Mouse (Mus musculus): Measurements from ENCODE around the gene Fam189a1. TPM values are rescaled to one million over a fixed set of nuclear protein-coding genes. Genes with fewer than 3 reads are reported as not detected.

Gene Fam189a1
- total and polyA plus RNA-seq, 3 experiments: 0.10 TPM; not detected in 2

GRCm38 (mm10) chr7:65202719-65203118 is 46.3 kb upstream of the Fam189a1 start:
- H3K36me3 ChIP-seq (replicated peaks in 1 of 2; ENCODE audit: control insufficient read depth in 1 of 2, insufficient read depth in 1 of 2, low read length in 1 of 2): no peaks in the 10 kb centered on the region
- TF ChIP-seq MYC (IDR thresholded peaks at IDR 0.05; ENCODE audit: low read depth, low read length) (no peak), CHD1 (IDR thresholded peaks at IDR 0.05; ENCODE audit: low read depth, low read length) (no peak), ZMIZ1 (IDR thresholded peaks at IDR 0.05; ENCODE audit: low read depth, low read length) (no peak), ELF1 (IDR thresholded peaks at IDR 0.05; ENCODE audit: low read depth, low read length) (no peak), USF2 (conservative IDR thresholded peaks at IDR 0.05; ENCODE audit: low read depth, low read length) (no peak), CHD2 (IDR thresholded peaks at IDR 0.05; ENCODE audit: low read length) (no peak), NRF1 (IDR thresholded peaks at IDR 0.05; ENCODE audit: low read depth, low read length) (no peak), IRF4 (IDR thresholded peaks at IDR 0.05; ENCODE audit: low read depth, low read length) (no peak), ZNF384 (IDR thresholded peaks at IDR 0.05; ENCODE audit: low read depth, low read length) (no peak), GABPA (IDR thresholded peaks at IDR 0.05; ENCODE audit: insufficient replicate concordance, low read depth, low read length) (no peak)
- H3K27ac ChIP-seq (ENCODE audit: insufficient read depth, low read depth): no peak overlapping the region
- no peaks in the 10 kb centered on the region for H3K27me3 ChIP-seq (replicated peaks)
- H3K4me1 ChIP-seq (ENCODE audit: control insufficient read depth in 1 of 2, insufficient read depth in 2 of 2): no peaks in the 10 kb centered on the region
- no peaks in the 10 kb centered on the region for H3K79me2 ChIP-seq (replicated peaks; ENCODE audit: control insufficient read depth, extremely low read depth, insufficient read depth, poor library complexity, severe bottlenecking)
- dilution Hi-C loops (cut with MboI; ENCODE audit: extremely low pct_ligation_motif_present, extremely low pct_unique_long_range_greater_than_20kb, low sequenced_read_pairs): no loop called here
- no peak for DNase-seq (ENCODE audit: extremely low read depth)
- H3K4me2 ChIP-seq (ENCODE audit: insufficient read depth, low read depth, poor library complexity, severe bottlenecking): no peak overlapping the region
- H3K4me3 ChIP-seq (replicated peaks in 1 of 3; ENCODE audit: low read depth in 2 of 3, low read length in 2 of 3, poor library complexity in 1 of 3): no peak overlapping the region
- no peak overlapping the region for H3K9ac ChIP-seq (ENCODE audit: insufficient read depth, low read depth)
- in situ Hi-C loops (cut with MboI; ENCODE audit: low pct_ligation_motif_present, low pct_unique_long_range_greater_than_20kb, low sequenced_read_pairs): no loop called here
- H3K9me3 ChIP-seq (replicated peaks; ENCODE audit: low read length): peaks cover 28% of the 10 kb centered on the region

GRCm38 (mm10) chr7:65180694-65181093 is 24.3 kb upstream of the Fam189a1 start:
- Histone ChIP-seq H3K27me3 (replicated peaks) (peaks cover 4% of the 10 kb centered on the region), H3K9ac (ENCODE audit: insufficient read depth, low read depth) (no peak overlapping the region), H3K4me2 (ENCODE audit: insufficient read depth, low read depth, poor library complexity, severe bottlenecking) (no peak overlapping the region), H3K79me2 (replicated peaks; ENCODE audit: control insufficient read depth, extremely low read depth, insufficient read depth, poor library complexity, severe bottlenecking) (no peaks in the 10 kb centered on the region), H3K27ac (ENCODE audit: insufficient read depth, low read depth) (no peak overlapping the region), H3K4me3 (replicated peaks in 1 of 3; ENCODE audit: low read depth in 2 of 3, low read length in 2 of 3, poor library complexity in 1 of 3) (no peak overlapping the region), H3K4me1 (ENCODE audit: control insufficient read depth in 1 of 2, insufficient read depth in 2 of 2) (no peaks in the 10 kb centered on the region), H3K36me3 (replicated peaks in 1 of 2; ENCODE audit: control insufficient read depth in 1 of 2, insufficient read depth in 1 of 2, low read length in 1 of 2) (no peaks in the 10 kb centered on the region), H3K9me3 (replicated peaks; ENCODE audit: low read length) (peaks cover 11% of the 10 kb centered on the region)
- TF ChIP-seq SMC3 (IDR thresholded peaks at IDR 0.05; ENCODE audit: low read depth, low read length) (no peak), GABPA (IDR thresholded peaks at IDR 0.05; ENCODE audit: insufficient replicate concordance, low read depth, low read length) (no peak), ZNF384 (IDR thresholded peaks at IDR 0.05; ENCODE audit: low read depth, low read length) (no peak), MAFK (IDR thresholded peaks at IDR 0.05; ENCODE audit: insufficient replicate concordance, low read length) (no peak), NELFE (IDR thresholded peaks at IDR 0.05; ENCODE audit: low read depth, low read length) (no peak), ETS1 (conservative IDR thresholded peaks at IDR 0.05; ENCODE audit: low read depth, low read length) (no peak), MYC (IDR thresholded peaks at IDR 0.05; ENCODE audit: low read depth, low read length) (no peak), EP300 (IDR thresholded peaks at IDR 0.05; ENCODE audit: low read length) (no peak), ZC3H11A (IDR thresholded peaks at IDR 0.05; ENCODE audit: low read depth, low read length) (no peak)
- in situ Hi-C loops (cut with MboI; ENCODE audit: low pct_ligation_motif_present, low pct_unique_long_range_greater_than_20kb, low sequenced_read_pairs): no loop called here
- dilution Hi-C loops (cut with MboI; ENCODE audit: extremely low pct_ligation_motif_present, extremely low pct_unique_long_range_greater_than_20kb, low sequenced_read_pairs): no loop called here
- no peak for DNase-seq (ENCODE audit: extremely low read depth)
